Mouse (Mus musculus): ENCODE measurements at regions not wholly inside any gene's neighbourhood (a gene's known extent, or its start where the extent isn't known, plus 50 kb on each side); places are given as distances from the start of the nearest gene placed in this dataset.

DNA sequence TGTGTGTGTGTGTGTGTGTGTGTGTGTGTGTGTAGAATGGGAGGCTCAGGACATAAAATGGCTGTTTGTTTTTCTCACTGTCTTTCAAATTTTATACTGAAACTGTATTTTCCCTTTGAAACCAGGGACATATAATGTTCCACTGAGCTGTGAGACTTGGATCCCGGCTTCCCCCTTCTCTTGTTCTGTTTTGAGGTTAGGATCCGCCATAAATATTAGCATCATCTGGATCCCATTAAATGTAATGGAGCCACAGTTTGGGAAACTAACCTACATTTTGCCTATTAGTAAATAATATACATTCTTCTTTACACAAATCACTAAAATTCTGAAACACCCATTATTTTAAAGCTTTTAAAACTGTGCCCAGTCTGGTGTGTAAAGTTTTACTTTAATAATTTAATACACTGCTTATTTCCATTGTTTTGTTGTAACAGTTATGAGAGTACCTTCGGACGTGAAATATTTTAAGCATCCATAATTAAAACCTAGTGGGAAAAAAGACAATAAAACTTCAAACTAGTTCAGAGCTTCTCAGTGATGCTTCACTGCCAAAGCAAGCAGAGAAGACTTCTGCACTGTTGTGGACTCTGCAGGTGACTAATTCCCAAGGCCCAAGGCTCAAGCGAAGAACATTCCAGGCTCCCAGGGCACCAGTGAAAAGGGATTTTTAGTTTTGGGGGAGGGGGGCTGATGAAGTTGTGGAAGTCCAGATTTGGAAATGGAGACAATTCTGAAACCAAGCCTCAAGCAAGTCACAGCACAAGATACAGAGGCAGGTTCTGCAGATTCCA, 684.9 kb downstream of the Fat4 start:
- DNase-seq (ENCODE audit: low read depth): no peak

GRCm38 (mm10) chr3:39575200-39575599, 688.5 kb downstream of the Fat4 start:
- DNase-seq (ENCODE audit: low read depth): no peak

DNA sequence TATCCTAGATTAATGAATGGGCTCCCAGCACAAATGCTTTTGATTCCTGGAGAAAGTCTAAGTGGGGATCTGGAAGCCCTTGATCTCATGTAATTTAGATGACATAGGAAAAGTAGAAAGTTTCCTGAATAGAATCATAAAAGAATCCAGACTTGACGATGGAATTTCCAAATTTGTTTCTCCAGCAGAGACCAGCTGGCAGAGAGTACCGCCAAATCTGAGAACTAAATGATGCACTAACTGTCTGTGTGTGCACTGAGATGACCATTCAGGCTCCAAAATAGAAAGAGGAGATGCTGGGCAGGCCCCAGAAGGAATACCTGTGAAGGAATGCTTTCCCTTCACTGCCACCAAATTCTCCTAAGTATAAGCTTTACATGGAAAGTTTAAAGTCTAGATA, 704.6 kb downstream of the Fat4 start:
- DNase-seq (ENCODE audit: low read depth): no peak

DNA sequence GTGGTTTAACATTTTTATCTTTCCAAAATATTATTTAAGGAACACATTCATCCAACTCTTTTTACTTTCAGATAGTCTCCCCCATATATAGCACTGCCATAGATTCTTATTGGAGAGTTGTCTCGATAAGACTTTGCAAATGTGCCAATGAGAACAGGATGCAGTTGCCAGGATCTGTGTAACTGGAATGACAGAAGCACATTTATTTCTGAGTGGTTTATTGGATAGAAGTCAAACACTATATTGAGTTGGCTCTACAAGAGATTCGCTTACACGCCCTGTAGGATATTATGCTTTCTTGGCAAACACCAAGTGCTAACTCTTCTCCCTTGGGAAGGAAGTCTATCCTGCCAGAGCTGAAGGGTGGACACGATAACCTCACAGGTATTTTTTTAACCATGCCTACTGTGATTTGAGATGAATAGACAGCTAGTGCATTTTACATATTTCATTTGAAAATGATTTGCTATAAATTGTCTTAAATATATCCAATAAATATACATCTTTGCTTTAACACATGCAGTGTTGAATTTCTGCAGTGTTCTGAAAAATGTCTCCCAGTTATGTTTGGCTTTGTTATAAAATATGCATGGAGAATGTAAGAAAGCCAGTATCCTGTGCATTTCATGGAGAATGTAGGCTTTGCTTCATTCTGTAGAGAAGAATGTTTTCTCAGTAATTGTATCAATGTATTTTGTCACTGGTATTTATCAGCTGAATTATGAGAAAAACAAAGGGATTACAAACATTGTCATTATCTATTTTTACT, 705.8 kb downstream of the Fat4 start:
- no peak for DNase-seq (ENCODE audit: low read depth)

DNA sequence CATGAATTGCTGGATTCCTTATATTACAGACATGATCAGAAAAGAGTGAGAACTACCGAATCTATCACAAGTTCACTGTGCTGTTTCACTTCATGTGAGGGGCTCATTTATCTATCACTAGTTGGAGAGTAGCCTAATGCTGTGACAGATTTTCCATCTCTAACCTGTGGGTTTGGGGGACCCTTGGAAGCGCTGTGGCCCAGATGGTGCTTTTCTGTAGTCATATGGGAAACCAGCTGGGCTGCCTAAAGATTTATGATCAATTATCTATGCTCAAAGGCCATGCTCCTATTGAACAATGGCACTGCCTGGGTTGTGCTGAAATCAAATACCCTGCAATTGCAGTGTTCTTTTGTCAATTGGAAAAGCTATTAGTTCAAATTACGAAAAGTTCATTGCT, 723.2 kb downstream of the Fat4 start:
- DNase-seq (ENCODE audit: low read depth): no peak

DNA sequence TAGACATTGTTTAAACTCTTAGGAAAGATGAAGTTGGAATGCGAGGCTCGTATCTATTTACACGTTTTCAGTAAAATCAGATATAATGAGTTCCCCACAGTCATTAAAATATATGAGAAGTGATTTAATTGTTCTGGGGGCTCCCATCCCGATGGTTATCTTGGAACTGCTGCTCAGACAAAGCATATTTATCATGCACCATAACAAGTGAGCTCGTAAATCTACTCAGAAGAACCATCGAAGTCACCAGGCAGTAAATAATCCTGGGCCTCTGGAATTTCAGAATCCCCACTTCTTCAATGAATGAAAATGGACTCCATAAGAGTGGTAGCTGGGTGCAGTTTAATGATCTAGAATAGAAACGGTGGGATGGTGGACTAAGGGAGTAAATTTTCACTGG, 725.7 kb downstream of the Fat4 start:
- DNase-seq (ENCODE audit: low read depth): no peak

DNA sequence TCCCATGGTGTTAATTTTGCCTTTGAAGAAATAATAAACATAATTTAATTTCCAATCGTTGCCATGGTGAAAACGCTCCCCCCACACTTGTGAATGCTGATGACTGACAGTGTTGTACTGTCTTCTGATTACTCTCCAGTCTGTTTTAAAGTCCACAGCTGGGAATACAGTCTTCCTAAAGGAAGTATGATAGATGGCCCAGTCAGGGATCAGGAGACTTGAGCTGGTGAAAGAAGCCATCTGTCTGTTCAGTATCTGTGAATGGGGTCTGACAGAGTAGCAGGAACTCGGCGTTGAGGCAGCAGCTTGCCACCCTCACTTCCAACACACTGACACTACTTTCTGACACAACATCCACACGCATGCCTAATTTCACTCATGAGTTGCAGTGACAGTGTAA, 751.2 kb downstream of the Fat4 start:
- no peak for DNase-seq (ENCODE audit: low read depth)

DNA sequence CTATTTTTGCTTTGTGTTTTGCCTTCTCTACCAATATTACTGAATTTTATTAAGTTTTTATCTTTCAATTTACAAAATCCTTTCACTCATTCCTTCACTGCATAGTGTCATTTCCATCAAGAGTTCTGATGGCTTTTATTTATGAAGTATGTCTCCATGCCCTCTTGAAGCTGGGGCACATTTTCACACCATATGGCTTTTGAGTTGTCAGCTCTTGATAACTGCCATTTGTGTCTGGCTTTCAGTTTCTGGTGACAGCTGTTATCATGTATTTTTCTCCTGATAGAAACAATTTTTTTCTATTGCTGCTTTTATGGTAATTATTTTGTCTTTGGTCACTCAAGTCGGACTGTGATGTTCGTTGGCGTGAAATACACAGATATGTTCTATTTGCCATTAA, 756.5 kb downstream of the Fat4 start:
- DNase-seq (ENCODE audit: low read depth): no peak

GRCm38 (mm10) chr3:39666817-39667216, 780.1 kb downstream of the Fat4 start:
- DNase-seq (ENCODE audit: low read depth): no peak

- DNase-seq (ENCODE audit: low read depth): no peak
Observed at GRCm38 (mm10) chr3:39669145-39669544, 782.4 kb downstream of the Fat4 start.

- DNase-seq (ENCODE audit: low read depth): no peak
Observed at GRCm38 (mm10) chr3:39673997-39674396, 787.3 kb downstream of the Fat4 start.

DNA sequence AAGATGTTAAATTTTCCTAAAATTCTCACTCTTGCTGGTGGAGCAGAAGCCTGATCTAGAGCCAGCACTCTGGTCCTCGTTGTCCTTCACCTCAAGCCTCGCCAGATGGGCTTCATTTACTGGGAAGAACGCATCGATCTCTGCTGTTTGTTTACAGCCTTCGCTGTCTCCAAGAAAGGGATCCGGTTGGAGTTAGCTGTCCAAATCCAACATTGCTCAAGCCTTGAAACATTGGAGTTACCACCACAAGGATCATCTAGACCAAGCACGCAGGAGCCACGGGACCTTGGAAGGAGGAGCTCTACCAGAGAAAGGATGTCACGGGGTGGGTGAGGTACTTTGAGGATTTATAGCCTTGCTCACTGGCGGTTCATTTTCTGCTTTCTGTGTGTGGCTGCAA, 788.2 kb downstream of the Fat4 start:
- no peak for DNase-seq (ENCODE audit: low read depth)

GRCm38 (mm10) chr3:39705610-39706009, 818.9 kb downstream of the Fat4 start:
- DNase-seq (ENCODE audit: low read depth): no peak

- no peak for DNase-seq (ENCODE audit: low read depth)
Observed at GRCm38 (mm10) chr3:39712795-39713709, 818.0 kb upstream of the Intu start.

DNA sequence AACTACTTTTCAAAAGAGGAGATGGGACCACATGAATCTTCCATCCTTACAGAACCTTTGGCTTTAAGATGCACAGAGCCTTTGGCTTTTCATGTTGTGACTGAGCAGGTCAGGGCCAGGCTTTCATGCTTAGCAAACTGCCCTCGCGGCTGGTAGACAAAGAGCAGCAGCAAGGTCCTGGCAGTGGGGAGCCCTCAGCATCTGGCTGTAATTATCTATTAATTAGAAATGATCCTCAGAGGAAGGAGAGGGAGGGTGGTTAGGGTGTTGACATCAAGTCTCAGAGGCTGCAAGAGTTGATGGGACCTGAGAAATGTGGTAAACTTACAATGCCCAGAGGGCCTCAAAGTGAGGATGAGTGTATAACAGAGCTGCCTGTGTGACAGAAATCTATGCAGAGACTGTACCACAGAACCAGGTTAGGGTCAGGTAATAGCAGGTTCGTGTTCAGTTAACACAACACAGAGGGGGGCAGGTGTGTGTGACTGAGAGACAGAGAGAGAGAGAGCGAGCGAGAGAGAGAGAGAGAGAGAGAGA, 817.0 kb upstream of the Intu start:
- DNase-seq (ENCODE audit: low read depth): no peak

DNA sequence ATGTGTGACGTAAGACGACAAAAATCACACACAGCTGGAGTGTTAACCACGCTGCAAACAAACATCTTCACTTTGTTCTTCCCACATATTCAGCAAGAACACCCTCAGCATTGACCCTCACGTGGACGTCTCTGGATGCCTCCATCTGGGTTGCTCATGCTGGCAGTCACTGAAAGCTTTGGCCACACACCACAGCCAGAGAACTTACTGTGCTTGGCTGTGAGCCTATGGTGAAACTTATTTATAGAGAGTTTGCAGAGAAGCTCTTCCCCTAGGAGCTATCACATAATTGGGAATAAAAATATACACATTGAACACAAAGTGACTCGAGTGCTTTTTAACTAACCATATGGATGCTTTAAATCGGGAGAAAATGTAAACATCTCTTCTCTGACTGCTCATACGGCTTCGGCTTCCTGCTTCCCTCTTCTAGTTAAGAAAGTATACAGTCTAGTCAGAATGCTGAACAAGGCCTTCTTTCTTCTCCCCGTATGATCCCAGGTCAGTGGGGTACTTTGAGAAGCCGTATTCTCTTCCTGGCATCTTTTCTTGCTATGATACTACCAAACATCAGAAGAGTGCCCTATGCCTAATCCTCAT, 812.0 kb upstream of the Intu start:
- DNase-seq (ENCODE audit: low read depth): no peak

DNA sequence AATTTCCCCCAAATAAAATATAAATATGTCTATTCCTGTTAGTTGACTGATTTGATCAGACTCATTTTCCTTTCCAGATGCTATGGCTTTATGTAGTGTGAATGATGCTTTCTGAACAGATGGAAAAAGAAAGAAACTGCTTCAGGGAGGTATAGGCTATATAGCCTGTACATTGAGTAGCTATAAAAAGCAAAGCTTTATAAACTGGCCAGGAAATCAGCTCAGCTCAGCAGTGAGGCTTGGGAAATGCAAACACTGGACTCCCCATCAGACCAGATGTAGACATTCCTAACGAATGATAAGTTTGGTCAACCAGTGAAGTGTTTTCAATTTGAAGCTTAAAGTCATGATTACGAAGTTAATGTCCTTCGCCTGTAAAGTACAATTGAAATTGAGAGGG, 805.3 kb upstream of the Intu start:
- DNase-seq (ENCODE audit: low read depth): no peak

DNA sequence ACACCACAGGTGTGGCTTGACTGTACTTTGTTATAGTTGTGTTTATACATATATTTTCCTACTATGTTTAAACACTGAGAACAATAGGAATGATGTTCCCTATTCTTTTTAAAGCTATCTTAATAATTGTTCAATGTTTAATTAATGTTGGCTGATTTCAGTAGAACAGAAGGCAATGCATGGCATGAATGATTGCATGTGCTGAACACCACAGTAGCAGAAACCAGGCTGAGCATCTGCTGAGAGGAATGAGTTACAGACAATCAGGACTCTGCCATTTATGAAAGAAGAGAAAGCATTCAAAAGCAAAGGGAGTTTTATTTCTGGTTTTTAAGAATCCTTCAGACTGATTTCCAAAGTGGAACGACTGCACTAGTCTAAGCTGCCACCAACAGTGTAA, 794.4 kb upstream of the Intu start:
- no peak for DNase-seq (ENCODE audit: low read depth)

DNA sequence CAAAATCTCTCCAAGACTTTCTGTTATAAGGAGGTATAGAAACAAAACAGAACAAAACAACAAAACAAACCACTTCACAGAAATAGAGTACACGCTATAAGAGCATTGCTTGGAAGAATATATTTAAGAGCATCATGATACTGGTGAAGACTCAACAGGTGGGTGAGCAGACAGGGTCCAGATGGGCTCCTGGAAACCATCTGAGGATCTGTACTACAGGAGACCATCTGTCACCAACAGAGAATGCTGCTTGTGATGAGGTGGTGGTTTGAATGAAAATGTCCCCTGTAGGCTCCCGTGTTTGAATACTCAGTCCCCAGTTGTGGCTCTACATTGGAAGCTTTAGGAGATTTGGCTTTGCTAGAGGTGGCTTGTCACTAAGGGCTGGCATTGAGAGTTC, 785.1 kb upstream of the Intu start:
- no peak for DNase-seq (ENCODE audit: low read depth)

GRCm38 (mm10) chr3:39768981-39769568, 762.0 kb upstream of the Intu start:
- DNase-seq (ENCODE audit: low read depth): no peak

- no peak for DNase-seq (ENCODE audit: low read depth)
Observed at GRCm38 (mm10) chr3:39776278-39777039, 754.6 kb upstream of the Intu start.
